Mouse (Mus musculus) kidney, adult 9 months (tissue): ENCODE measurements around the gene Ankrd39.

Source experiments
- DNase-seq: peaks from one replicate; pipeline ENCODE4 v3.0.0; 2022

Gene Ankrd39

DNA sequence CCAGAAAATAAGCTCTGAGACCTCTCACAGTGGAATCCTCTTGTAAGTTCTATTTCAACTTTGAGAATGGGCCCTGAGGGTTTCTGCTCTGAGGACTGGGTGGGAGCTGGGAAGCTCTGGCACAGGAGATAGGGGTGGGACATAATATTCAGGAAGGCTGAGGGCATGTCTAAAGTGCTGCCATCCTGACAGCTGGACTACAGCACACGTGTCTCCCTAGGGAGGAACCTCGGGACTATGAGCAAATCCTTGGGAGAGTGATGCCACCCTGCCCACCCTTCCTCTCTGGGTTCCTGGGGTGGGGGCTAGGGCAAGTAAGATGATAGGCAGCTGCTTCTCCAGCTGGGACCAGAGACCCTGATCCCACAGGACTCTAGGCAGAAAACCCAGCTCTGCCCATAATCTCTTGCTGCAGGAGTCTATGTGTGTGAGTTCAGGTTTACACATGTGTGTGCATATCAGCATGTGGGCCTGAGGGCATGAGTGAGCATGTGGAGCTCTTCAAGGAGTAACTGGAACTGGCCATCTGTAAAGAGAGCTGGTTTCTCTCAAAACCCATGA, 25.0 kb upstream of the Ankrd39 start:
- DNase-seq = no peak

GRCm38 (mm10) chr1:36571627-36572026, 24.4 kb upstream of the Ankrd39 start:
- peak; percentile 85 for DNase-seq

GRCm38 (mm10) chr1:36570320-36570719, 23.1 kb upstream of the Ankrd39 start:
- DNase-seq = no peak

- no peak for DNase-seq
These were observed 22.5 kb upstream of the Ankrd39 start for GRCm38 (mm10) chr1:36569694-36570276.

DNA sequence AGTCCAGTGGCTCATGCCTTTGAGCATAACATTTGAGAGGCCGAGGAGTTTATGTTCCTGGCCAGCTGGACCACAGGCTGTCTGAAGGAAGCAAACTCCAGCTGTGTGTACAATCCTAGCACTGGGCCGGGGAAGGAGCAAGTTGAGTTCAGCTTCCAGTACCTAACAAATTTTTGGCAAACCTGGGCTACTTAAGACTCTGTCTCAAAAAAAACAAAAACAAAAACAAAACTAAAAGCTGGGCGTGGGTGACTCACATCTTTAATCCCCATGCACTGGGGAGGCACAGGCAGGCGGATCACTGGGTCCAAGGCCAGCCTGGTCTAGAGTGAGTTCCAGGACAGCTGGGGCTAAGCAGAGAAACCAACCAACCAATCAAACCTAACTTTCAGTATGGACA, 21.5 kb upstream of the Ankrd39 start:
- DNase-seq = no peak

GRCm38 (mm10) chr1:36567818-36568603, 20.8 kb upstream of the Ankrd39 start:
- no peak for DNase-seq

GRCm38 (mm10) chr1:36566425-36566824, 19.2 kb upstream of the Ankrd39 start:
- DNase-seq = no peak

GRCm38 (mm10) chr1:36564101-36564500, 16.9 kb upstream of the Ankrd39 start:
- DNase-seq = peak; percentile 56

GRCm38 (mm10) chr1:36563632-36564031, 16.4 kb upstream of the Ankrd39 start:
- no peak for DNase-seq

GRCm38 (mm10) chr1:36563197-36563596, 16.0 kb upstream of the Ankrd39 start:
- DNase-seq = no peak

GRCm38 (mm10) chr1:36562388-36562787, 15.1 kb upstream of the Ankrd39 start:
- no peak for DNase-seq

DNA sequence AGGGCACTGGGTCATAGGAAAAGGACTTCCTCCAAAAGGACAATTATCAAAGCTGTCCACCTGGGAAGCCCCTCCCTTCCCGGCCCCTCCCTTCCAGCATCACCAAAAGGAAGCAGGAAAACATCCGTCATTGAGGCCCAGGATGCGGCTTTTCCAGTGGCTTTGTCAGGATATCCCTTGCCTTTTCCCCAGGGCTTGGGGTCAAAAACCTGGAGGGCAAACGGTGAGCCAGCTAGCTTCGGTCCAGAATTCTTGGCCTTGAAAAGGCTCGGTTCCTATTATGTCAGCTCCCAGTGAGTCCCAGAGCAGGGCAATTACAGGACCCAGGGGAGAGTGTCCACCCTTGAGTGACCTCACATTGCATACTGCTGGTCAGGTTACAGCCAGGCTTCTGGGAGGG, 13.7 kb upstream of the Ankrd39 start:
- peak; percentile 78 for DNase-seq

- DNase-seq = no peak
These were observed 12.6 kb upstream of the Ankrd39 start for GRCm38 (mm10) chr1:36559888-36560287.

- no peak for DNase-seq
These were observed 12.0 kb upstream of the Ankrd39 start for GRCm38 (mm10) chr1:36559256-36559655.

DNA sequence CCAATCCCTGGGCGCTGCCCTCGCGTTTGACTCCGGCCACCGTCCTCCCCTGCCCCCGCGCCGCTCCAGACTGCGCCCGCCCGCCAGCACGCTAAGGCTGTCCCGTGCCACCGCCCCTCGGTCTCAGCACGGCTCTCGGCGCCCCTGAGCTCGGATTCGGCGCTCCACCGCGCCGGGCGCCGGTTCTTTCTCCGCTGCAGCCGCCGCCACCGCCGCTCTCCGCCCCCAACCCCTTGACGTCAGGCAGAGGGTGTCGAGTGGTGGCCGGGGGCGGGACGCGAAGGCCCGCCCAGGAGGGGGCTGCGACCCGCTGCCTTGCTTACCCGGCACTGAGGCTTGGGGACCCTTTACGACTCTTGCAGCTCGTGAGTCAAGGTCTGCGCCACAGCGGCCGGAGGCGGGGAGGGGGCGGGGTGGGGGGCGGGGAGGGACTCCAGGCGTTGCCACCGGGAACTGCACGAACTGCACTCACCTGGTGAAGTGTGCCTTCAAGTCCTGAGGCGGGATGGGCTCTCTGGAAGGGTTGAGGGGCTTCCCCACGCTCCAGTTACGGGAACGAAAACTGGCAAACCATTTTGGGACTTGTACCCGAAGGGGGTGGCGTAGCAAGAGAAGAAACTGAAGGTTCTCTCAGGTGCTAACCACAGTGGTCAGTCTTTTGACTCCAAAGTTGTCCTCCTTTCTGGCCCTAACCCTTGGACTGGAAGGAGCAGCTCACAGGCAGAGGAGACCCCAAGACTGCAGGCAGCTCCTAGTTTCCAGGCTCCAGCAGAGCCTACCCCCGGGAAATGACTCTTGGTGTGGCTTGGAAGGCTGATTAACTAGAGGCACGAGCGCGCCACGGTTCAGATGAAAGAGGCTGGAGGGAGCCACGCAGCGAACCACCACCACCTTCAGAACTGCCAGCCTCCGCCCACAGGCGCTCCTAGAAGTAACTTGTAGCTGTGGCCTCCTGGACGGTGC, 11.1 kb upstream of the Ankrd39 start, which contains the start of gene Sema4c:
Gene Sema4c (minus strand): TSS at position 319 of the 963 bp plus-strand sequence.
- DNase-seq = peak; percentile 53

GRCm38 (mm10) chr1:36557457-36558011, 10.3 kb upstream of the Ankrd39 start:
- peak; percentile 73 for DNase-seq

DNA sequence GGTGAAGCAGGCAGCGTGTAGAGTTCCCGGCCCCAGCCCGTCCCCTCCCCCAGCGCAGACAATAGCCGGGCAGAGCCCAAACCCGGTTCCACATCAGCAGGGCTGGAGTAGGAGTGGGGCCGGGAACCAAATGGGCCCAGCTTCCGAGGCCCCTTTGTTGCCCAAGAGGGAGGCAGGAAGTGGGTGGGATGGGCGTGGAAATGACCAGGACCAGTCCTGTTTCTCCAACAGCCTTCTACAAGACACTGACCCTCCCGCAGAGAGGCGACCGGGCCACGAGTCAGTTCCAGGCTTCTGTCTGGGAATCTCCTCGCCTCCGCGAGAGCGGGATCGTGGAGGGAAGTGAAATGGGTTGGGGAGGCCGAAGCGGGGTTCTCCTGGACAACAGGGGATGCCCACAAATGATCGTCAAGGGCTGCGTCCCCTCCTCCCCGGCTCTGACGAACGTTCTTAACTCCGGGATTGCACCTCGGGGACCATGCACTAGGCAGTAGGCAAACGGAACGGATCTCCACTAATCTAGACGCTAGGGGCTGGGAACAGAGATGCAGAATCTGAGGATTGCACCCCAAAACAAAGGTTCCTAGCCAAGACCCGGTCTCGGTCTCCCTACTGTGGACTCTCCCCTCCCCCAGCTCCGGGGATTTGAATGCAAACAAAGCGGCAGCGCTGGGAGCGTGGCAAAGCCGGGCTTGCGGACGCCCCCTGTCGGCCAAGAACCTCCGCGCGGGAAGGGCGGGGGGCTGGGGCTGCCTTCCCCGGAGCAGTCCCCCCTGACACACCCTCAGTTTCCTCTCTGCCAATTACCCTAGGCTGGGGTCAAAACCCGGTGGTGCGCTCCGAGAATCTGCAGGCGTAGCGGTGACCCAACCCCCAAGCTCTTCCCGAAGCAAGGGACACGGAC, 9.6 kb upstream of the Ankrd39 start:
- peak; percentile 85 for DNase-seq

DNA sequence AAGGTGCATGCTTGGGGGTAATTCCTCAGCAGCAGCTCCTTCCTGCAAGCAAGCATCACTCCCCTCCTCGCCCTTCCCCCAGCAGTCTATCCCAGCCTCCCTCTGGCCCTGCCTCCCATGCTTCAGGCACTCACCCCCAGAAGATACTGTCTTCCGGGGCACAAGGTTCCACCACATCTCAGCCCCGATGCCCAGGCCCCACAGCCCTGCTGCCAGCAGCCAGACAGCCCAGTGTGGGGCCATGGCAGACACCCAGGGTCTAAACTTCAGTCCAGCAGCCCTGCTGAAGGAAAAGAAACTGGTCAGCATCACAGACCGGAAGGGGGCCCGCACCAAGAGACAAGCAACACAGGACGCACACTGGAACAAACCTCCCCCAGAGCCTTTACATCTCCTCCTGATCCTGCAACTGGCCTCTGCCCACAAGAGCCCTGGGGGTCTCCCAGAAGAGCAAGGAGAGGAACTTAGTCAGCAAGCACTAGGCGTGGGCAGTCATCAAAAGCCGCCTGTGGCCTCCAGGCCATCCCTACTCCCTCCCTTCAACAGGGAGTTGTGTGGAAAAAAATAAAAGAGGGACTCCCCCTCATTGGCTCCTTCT, 8.7 kb upstream of the Ankrd39 start:
- no peak for DNase-seq

DNA sequence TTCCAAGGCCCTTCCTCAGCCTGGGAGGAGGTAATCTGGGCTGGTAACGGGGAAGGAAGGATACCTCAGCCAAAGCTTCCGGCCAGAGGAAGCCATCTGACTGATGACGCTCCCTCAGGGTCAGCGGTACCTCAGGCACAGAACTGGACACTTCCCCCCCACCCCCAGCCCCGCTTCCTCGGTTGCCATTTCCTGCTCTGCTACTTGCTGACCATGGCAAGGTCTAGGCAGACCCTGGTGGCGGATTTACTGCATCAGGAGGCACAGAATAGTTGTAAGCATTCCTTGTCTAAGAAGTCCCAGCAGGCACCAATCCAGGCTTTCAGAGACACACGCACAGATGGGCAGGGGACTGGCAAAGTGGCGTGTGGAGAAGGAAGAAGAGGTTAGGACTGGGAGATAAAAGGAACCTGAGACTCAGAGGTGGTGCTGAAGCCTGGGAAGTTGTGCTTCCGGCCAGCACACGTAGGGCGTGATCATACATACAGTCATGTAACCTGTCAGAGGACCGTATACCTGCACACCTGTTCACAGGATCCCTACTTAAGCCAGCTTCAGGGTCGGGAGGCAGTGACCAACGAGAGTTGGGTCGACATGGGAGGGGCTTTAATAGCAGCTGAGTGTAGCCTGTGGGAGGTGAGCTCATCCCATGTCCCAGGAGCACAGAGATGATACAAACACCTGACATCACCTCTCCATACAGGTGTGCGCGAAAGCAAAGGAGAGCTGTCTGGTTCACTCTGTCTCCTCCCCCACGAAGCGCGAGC, 7.6 kb upstream of the Ankrd39 start:
- DNase-seq = peak; percentile 59

- no peak for DNase-seq
These were observed 5.3 kb upstream of the Ankrd39 start for GRCm38 (mm10) chr1:36552506-36552905.
